Mouse (Mus musculus) erythroblast, embryonic 14.5 days (primary cell): ENCODE results near the gene Efcab9.

Experiments
- GATA1 ChIP-seq: IDR thresholded peaks from 2 replicates; pipeline ENCODE4 v1.6.1; 2012; ENCODE audit warnings: low read length, inconsistent platforms, mixed read lengths
- TAL1 ChIP-seq: IDR thresholded peaks from 3 replicates; pipeline ENCODE4 v1.6.1; 2012; ENCODE audit warnings: low read length, inconsistent platforms, mixed read lengths

DNA sequence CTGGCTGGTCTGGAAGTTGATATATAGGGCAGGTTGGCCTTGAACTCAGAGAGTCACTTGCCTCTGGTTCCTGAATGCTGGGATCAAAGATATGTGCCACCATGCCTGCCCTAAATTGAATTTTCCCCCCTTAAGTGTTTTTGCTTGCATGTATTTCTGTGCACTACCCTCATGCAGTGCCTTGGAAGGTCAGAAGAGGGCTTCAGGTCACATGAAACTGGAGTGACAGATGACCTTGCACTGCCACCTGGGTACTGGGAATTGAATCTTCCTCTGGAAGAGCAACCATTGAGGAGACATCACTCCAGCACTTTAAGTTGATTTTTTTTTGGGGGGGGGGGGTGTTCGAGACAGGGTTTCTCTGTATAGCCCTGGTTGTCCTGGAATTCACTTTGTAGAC, 1.7 kb downstream of the Efcab9 start:
- TF ChIP-seq GATA1 = no peak
- TF ChIP-seq TAL1 = no peak
